ENCODE assay signal across 9 mouse cellular contexts in the genomic region with DNA sequence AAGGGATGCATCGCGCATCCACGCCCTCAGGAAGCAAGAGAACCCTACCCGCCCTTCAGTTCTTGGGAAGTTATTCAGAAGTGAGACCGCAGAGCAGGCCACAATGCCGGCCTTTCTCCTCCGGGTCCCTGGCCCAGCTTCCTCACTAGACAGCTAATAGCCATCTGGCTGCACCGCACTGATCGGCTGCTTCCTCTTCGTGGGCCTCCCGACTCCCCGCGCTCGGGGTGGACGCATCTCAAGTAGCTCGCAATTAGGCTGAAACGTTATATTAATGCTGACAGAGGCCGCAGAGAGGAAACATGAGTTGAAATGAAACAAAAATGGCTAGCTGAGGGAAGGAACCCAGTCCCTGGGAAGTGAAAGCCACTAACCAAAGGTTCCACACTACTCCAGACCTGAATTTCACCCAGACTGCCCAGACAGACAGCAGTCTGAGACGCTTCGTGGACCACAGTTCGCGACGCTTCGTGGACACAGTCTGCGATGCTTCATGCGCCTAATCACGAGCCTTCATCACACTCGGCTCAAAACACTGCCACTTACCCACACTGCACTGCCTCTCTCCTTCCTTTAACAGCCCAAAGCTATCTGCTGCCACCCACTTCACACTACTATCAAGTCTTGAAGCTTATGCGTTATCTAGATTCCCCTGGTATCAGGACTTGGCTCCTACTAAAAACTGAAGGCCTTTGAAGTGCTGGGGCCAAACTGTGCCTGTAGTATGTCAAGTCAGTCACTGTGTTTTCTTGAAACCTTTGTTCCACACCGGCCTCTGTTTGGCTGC.
A peak's percentile ranks its signal among the peaks of the same experiment; 100 is the strongest.
DNase-seq lines count a peak whose midpoint lies in the region; ATAC-seq and TF ChIP-seq lines count a peak whose summit lies in the region.
"Had no signal": no experiment of that assay in that cellular context is flagged by ENCODE, and none has a peak within 500 bp of the region (broad histone marks: within the 10 kb centered on the region; RNA-seq: fewer than 3 reads in every experiment).

No protein-coding gene starts in this region.

- H3K4me1 ChIP-seq in stomach, embryonic 15.5 days: no peaks in the 10 kb centered on the region
- no peaks in the 10 kb centered on the region for H3K4me1 ChIP-seq in stomach, postnatal 0 days (replicated peaks; ENCODE audit: control insufficient read depth, insufficient read depth)
- H3K4me1 ChIP-seq in heart, postnatal 0 days (ENCODE audit: control insufficient read depth, insufficient read depth): no peaks in the 10 kb centered on the region; the same call in 1 of the 2 replicates

- H3K27ac ChIP-seq in stomach, embryonic 15.5 days: no peak overlapping the region
- H3K27ac ChIP-seq in stomach, postnatal 0 days (replicated peaks): no peak overlapping the region
- peak overlapping the region; percentile 13; the same call in 1 of the 2 replicates for H3K27ac ChIP-seq in heart, postnatal 0 days (ENCODE audit: low read depth)

- H3K9ac ChIP-seq in stomach, embryonic 15.5 days: no peak overlapping the region
- H3K9ac ChIP-seq in stomach, postnatal 0 days (ENCODE audit: low read length): no peak overlapping the region
- 0 out of 2 replicates have a peak overlapping the region, but pooled peaks have one; percentile 13 for H3K9ac ChIP-seq in heart, postnatal 0 days (replicated peaks; ENCODE audit: low read depth, low read length)

- no peaks in the 10 kb centered on the region for H3K36me3 ChIP-seq in stomach, embryonic 15.5 days
- no peaks in the 10 kb centered on the region for H3K36me3 ChIP-seq in stomach, postnatal 0 days (ENCODE audit: control insufficient read depth, insufficient read depth, low read length)
- no peaks in the 10 kb centered on the region for H3K36me3 ChIP-seq in heart, postnatal 0 days (replicated peaks; ENCODE audit: control insufficient read depth, insufficient read depth, low read length)
- H3K36me3 ChIP-seq: G1E had no signal

- peak; percentile 13 for DNase-seq in gastrocnemius, postnatal 10 days
- no peak for DNase-seq in gastrocnemius, adult 8-10 months (ENCODE audit: low spot score in 2 of 2)
- no peak for DNase-seq in stomach, postnatal 0 days (ENCODE audit: low spot score)
- DNase-seq in heart, postnatal 0 days (ENCODE audit: low spot score): no peak
- no peak for DNase-seq in urinary bladder, postnatal 36 days (ENCODE audit: low spot score in 2 of 2)
- DNase-seq in embryo, embryonic 10 days (ENCODE audit: low spot score): no peak

- no peak for TF ChIP-seq CTCF in stomach, postnatal 0 days (IDR thresholded peaks at IDR 0.05; ENCODE audit: low read depth)
- TF ChIP-seq CTCF in heart, postnatal 0 days (IDR thresholded peaks at IDR 0.05; ENCODE audit: low read depth): no peak

- H3K9me3 ChIP-seq in stomach, embryonic 15.5 days: no peaks in the 10 kb centered on the region
- no peaks in the 10 kb centered on the region for H3K9me3 ChIP-seq in stomach, postnatal 0 days (ENCODE audit: control insufficient read depth, low read length)
- H3K9me3 ChIP-seq in heart, postnatal 0 days (replicated peaks; ENCODE audit: control insufficient read depth, low read length): no peaks in the 10 kb centered on the region; the same call in 1 of the 2 replicates

- ATAC-seq in stomach, embryonic 15.5 days (ENCODE audit: insufficient read depth, low FRiP score, low read depth): no peak
- no peak for ATAC-seq in stomach, postnatal 0 days (ENCODE audit: low FRiP score, low TSS enrichment)
- ATAC-seq in heart, postnatal 0 days (ENCODE audit: insufficient read depth, low read depth): no peak
- ATAC-seq in megakaryocyte progenitor cell, adult 5-6 weeks (replicated peaks; ENCODE audit: poor library complexity): peak; percentile 95

- 68% methylated on average over 30 of the region's 30 CpGs for WGBS in stomach, embryonic 15.5 days
- 68% methylated on average over 30 of the region's 30 CpGs for WGBS in stomach, postnatal 0 days
- 27% methylated on average over 30 of the region's 30 CpGs for WGBS in heart, postnatal 0 days

- no peak for TF ChIP-seq EP300 in stomach, postnatal 0 days (optimal IDR thresholded peaks at IDR 0.05)
- no peak for TF ChIP-seq EP300 in heart, postnatal 0 days (IDR thresholded peaks at IDR 0.05; ENCODE audit: low read depth)

- no peaks in the 10 kb centered on the region for H3K27me3 ChIP-seq in stomach, embryonic 15.5 days (replicated peaks)
- no peaks in the 10 kb centered on the region; the same call in 1 of the 2 replicates for H3K27me3 ChIP-seq in stomach, postnatal 0 days (ENCODE audit: control insufficient read depth, insufficient read depth, low read length)
- peaks cover 3% of the 10 kb centered on the region; the same call in 1 of the 2 replicates for H3K27me3 ChIP-seq in heart, postnatal 0 days (ENCODE audit: control insufficient read depth, insufficient read depth, low read length)

- 0 out of 2 replicates have a peak overlapping the region, but pooled peaks have one; percentile 3 for H3K4me2 ChIP-seq in stomach, embryonic 15.5 days
- no peak overlapping the region; the same call in 1 of the 2 replicates for H3K4me2 ChIP-seq in stomach, postnatal 0 days (replicated peaks; ENCODE audit: low read depth)
- H3K4me2 ChIP-seq in heart, postnatal 0 days (ENCODE audit: low read depth, low read length): peak overlapping the region; percentile 45

- no peak overlapping the region for H3K4me3 ChIP-seq in stomach, embryonic 15.5 days (replicated peaks)
- no peak overlapping the region for H3K4me3 ChIP-seq in stomach, postnatal 0 days (ENCODE audit: low read depth, low read length)
- peak overlapping the region; percentile 12; the same call in 1 of the 2 replicates for H3K4me3 ChIP-seq in heart, postnatal 0 days (ENCODE audit: low read depth, low read length)
